Mouse (Mus musculus): ENCODE results near the gene Tacc2. TPM values are rescaled to one million over a fixed set of nuclear protein-coding genes. Genes with fewer than 3 reads are reported as not detected.

Tacc2 gene
- polyA plus RNA-seq, 1 experiment, result 80.9 TPM

DNA sequence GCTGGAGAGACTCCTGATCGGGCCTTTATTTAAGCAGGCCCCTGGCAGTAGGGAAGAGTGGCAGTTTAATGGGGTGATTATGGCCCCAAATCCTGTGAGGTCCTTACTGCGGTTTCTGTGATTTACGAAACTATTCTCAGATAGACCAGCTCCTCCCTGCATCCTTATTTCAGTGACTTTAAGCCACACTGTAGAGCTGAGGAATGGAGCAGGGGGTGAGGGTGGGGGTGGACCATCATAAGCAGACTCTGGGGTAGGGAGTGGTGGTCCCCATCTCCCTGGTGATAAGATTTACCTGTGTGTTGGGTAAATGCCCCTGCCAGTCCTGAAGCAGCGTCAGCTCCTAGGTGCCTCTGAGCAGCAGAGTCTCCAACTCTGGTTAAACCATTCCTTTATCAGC lies 29.7 kb downstream of the Tacc2 start:
- no peak for TF ChIP-seq CTCF (IDR thresholded peaks at IDR 0.05; ENCODE audit: low read depth, low read length)
- no peak for TF ChIP-seq EP300 (IDR thresholded peaks at IDR 0.05; ENCODE audit: insufficient read depth, low read depth, low read length)
- TF ChIP-seq POLR2A (IDR thresholded peaks at IDR 0.05; ENCODE audit: insufficient read depth, low read length), result no peak
- H3K27ac ChIP-seq (ENCODE audit: insufficient read depth, low read length), result no peak overlapping the region
- H3K4me1 ChIP-seq (ENCODE audit: control insufficient read depth, insufficient read depth, low read length), result no peaks in the 10 kb centered on the region
- no peak overlapping the region for H3K9ac ChIP-seq (ENCODE audit: low read depth, poor library complexity, severe bottlenecking)
- no peak overlapping the region for H3K4me3 ChIP-seq (ENCODE audit: low read depth, low read length)
- no peaks in the 10 kb centered on the region for H3K9me3 ChIP-seq (replicated peaks; ENCODE audit: control insufficient read depth, insufficient read depth, low read length, poor library complexity, severe bottlenecking)
- H3K27me3 ChIP-seq (ENCODE audit: control insufficient read depth, insufficient read depth, low read length, poor library complexity, severe bottlenecking), result no peaks in the 10 kb centered on the region
- no peaks in the 10 kb centered on the region for H3K36me3 ChIP-seq (ENCODE audit: control insufficient read depth, insufficient read depth, low read length, poor library complexity, severe bottlenecking)

DNA sequence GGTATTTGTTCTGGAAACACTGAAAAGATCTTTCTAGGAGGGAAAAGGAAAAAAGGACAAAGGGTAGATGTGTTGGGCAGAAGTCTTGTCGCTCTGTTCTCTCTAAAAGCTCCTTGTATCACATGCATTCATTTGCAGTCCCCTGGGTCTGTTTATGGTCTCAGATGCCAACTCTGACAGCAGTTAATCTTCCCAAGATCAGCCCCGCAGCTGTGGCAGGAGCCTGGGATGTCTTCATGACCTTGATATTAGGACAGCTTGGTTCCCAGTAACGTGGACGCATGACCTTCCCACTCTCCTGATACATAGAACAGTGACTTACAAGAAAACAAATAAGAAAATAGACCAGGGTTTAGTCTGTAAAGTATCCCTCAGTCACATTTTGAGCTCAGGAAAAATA lies 36.7 kb downstream of the Tacc2 start:
- no peaks in the 10 kb centered on the region for H3K4me1 ChIP-seq (ENCODE audit: control insufficient read depth, insufficient read depth, low read length)
- H3K36me3 ChIP-seq (ENCODE audit: control insufficient read depth, insufficient read depth, low read length, poor library complexity, severe bottlenecking), result no peaks in the 10 kb centered on the region
- H3K27me3 ChIP-seq (ENCODE audit: control insufficient read depth, insufficient read depth, low read length, poor library complexity, severe bottlenecking), result no peaks in the 10 kb centered on the region
- no peak overlapping the region for H3K4me3 ChIP-seq (ENCODE audit: low read depth, low read length)
- no peak overlapping the region for H3K27ac ChIP-seq (ENCODE audit: insufficient read depth, low read length)
- H3K9me3 ChIP-seq (replicated peaks; ENCODE audit: control insufficient read depth, insufficient read depth, low read length, poor library complexity, severe bottlenecking), result no peaks in the 10 kb centered on the region
- no peak overlapping the region for H3K9ac ChIP-seq (ENCODE audit: low read depth, poor library complexity, severe bottlenecking)
- TF ChIP-seq CTCF (IDR thresholded peaks at IDR 0.05; ENCODE audit: low read depth, low read length) (no peak), POLR2A (IDR thresholded peaks at IDR 0.05; ENCODE audit: insufficient read depth, low read length) (no peak), EP300 (IDR thresholded peaks at IDR 0.05; ENCODE audit: insufficient read depth, low read depth, low read length) (no peak)

DNA sequence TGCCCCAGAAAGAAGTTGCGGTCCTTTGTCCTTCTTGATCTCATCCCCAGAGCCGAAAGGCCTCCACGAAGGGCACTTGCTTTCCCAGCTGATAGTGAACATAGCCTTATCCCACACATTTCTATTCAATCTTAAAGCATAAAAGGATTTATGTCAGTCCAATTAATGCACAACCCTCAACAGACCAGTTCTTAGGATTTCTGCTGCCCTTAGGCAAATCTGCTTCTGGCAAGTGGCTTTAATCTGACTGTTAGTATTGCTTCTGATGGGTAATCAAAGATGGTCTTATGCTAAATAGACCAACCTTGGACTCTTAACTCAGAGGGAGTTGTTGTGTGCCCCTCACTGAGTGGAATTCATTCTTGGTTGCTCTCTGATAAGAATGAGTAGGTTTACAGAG lies 40.4 kb downstream of the Tacc2 start:
- Histone ChIP-seq H3K27ac (ENCODE audit: insufficient read depth, low read length) (no peak overlapping the region), H3K9ac (ENCODE audit: low read depth, poor library complexity, severe bottlenecking) (no peak overlapping the region), H3K36me3 (ENCODE audit: control insufficient read depth, insufficient read depth, low read length, poor library complexity, severe bottlenecking) (no peaks in the 10 kb centered on the region), H3K9me3 (replicated peaks; ENCODE audit: control insufficient read depth, insufficient read depth, low read length, poor library complexity, severe bottlenecking) (no peaks in the 10 kb centered on the region), H3K4me3 (ENCODE audit: low read depth, low read length) (no peak overlapping the region), H3K4me1 (ENCODE audit: control insufficient read depth, insufficient read depth, low read length) (no peaks in the 10 kb centered on the region), H3K27me3 (ENCODE audit: control insufficient read depth, insufficient read depth, low read length, poor library complexity, severe bottlenecking) (no peaks in the 10 kb centered on the region)
- TF ChIP-seq EP300 (IDR thresholded peaks at IDR 0.05; ENCODE audit: insufficient read depth, low read depth, low read length) (no peak), POLR2A (IDR thresholded peaks at IDR 0.05; ENCODE audit: insufficient read depth, low read length) (no peak), CTCF (IDR thresholded peaks at IDR 0.05; ENCODE audit: low read depth, low read length) (no peak)

DNA sequence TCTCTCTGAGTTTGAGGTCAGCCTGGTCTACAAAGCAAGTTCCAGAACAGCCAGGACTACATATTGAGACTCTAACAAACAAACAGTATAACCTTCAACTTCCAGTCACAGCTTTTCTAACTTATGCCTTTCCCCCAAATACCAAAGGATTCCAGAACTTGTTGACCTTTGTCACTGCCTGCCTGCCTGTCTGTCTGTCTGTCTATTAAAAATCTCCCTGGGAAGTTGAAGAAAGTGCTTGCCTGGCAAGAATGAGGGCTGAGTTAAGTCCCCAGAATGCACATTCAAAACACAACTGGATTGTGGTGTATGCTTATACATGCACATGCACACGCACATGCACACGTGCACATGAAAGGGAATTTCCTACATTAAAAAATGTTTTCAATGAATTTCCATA lies 43.8 kb downstream of the Tacc2 start:
- no peak overlapping the region for H3K9ac ChIP-seq (ENCODE audit: low read depth, poor library complexity, severe bottlenecking)
- no peaks in the 10 kb centered on the region for H3K36me3 ChIP-seq (ENCODE audit: control insufficient read depth, insufficient read depth, low read length, poor library complexity, severe bottlenecking)
- TF ChIP-seq EP300 (IDR thresholded peaks at IDR 0.05; ENCODE audit: insufficient read depth, low read depth, low read length) (no peak), POLR2A (IDR thresholded peaks at IDR 0.05; ENCODE audit: insufficient read depth, low read length) (no peak), CTCF (IDR thresholded peaks at IDR 0.05; ENCODE audit: low read depth, low read length) (no peak)
- no peaks in the 10 kb centered on the region for H3K4me1 ChIP-seq (ENCODE audit: control insufficient read depth, insufficient read depth, low read length)
- H3K27ac ChIP-seq (ENCODE audit: insufficient read depth, low read length), result no peak overlapping the region
- no peak overlapping the region for H3K4me3 ChIP-seq (ENCODE audit: low read depth, low read length)
- no peaks in the 10 kb centered on the region for H3K9me3 ChIP-seq (replicated peaks; ENCODE audit: control insufficient read depth, insufficient read depth, low read length, poor library complexity, severe bottlenecking)
- no peaks in the 10 kb centered on the region for H3K27me3 ChIP-seq (ENCODE audit: control insufficient read depth, insufficient read depth, low read length, poor library complexity, severe bottlenecking)

DNA sequence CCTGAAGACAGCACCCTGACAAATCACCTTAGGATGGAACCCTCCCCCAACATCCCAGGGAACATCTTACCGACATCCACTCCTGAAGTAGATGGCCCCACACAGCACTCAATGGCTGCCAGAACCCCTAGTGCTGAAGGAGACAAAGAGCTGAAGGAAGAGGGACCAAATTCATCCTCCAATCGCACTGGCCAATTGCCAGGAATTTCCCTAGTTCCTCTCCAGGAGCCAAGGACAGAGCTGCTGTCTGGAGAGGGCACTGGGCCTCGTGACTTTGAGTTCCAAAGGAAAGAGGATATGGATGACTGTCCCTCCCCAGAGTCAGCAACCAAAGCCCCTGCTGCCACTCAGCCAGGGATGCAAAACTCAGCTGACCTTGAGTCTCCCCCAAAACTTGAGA lies 44.7 kb downstream of the Tacc2 start:
- TF ChIP-seq CTCF (IDR thresholded peaks at IDR 0.05; ENCODE audit: low read depth, low read length) (no peak), EP300 (IDR thresholded peaks at IDR 0.05; ENCODE audit: insufficient read depth, low read depth, low read length) (no peak), POLR2A (IDR thresholded peaks at IDR 0.05; ENCODE audit: insufficient read depth, low read length) (no peak)
- H3K4me3 ChIP-seq (ENCODE audit: low read depth, low read length), result no peak overlapping the region
- no peak overlapping the region for H3K27ac ChIP-seq (ENCODE audit: insufficient read depth, low read length)
- H3K9ac ChIP-seq (ENCODE audit: low read depth, poor library complexity, severe bottlenecking), result no peak overlapping the region
- H3K36me3 ChIP-seq (ENCODE audit: control insufficient read depth, insufficient read depth, low read length, poor library complexity, severe bottlenecking), result no peaks in the 10 kb centered on the region
- H3K9me3 ChIP-seq (replicated peaks; ENCODE audit: control insufficient read depth, insufficient read depth, low read length, poor library complexity, severe bottlenecking), result no peaks in the 10 kb centered on the region
- H3K4me1 ChIP-seq (ENCODE audit: control insufficient read depth, insufficient read depth, low read length), result no peaks in the 10 kb centered on the region
- H3K27me3 ChIP-seq (ENCODE audit: control insufficient read depth, insufficient read depth, low read length, poor library complexity, severe bottlenecking), result no peaks in the 10 kb centered on the region

DNA sequence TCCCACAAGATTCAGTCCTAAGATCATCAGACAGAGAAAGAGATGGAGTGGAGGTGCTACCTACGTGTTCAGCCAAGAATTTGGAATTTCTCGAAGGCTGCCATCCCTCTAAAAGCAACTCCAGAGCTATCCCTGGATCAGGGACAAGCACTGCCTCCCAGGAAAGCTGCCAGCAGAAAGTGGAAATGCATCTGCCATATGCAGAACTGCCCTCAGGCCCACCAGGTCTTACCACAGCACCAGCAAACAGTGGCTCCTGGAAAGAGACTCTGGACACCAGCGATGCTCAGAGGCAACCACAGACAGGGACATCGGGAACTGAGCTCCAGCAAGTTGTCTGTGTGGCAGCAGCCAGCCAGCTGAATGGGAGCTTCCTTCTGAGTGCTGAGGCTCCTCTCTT lies 45.1 kb downstream of the Tacc2 start:
- H3K27me3 ChIP-seq (ENCODE audit: control insufficient read depth, insufficient read depth, low read length, poor library complexity, severe bottlenecking), result no peaks in the 10 kb centered on the region
- no peaks in the 10 kb centered on the region for H3K4me1 ChIP-seq (ENCODE audit: control insufficient read depth, insufficient read depth, low read length)
- H3K27ac ChIP-seq (ENCODE audit: insufficient read depth, low read length), result no peak overlapping the region
- H3K4me3 ChIP-seq (ENCODE audit: low read depth, low read length), result no peak overlapping the region
- TF ChIP-seq EP300 (IDR thresholded peaks at IDR 0.05; ENCODE audit: insufficient read depth, low read depth, low read length) (no peak), POLR2A (IDR thresholded peaks at IDR 0.05; ENCODE audit: insufficient read depth, low read length) (no peak), CTCF (IDR thresholded peaks at IDR 0.05; ENCODE audit: low read depth, low read length) (no peak)
- H3K9ac ChIP-seq (ENCODE audit: low read depth, poor library complexity, severe bottlenecking), result no peak overlapping the region
- H3K36me3 ChIP-seq (ENCODE audit: control insufficient read depth, insufficient read depth, low read length, poor library complexity, severe bottlenecking), result no peaks in the 10 kb centered on the region
- H3K9me3 ChIP-seq (replicated peaks; ENCODE audit: control insufficient read depth, insufficient read depth, low read length, poor library complexity, severe bottlenecking), result no peaks in the 10 kb centered on the region

Data from ES-Bruce4 (cell line).